Mouse (Mus musculus): ENCODE data around the gene Ndufa13.

- TF ChIP-seq CTCF (IDR thresholded peaks at IDR 0.05; ENCODE audit: insufficient read depth, low read length) = no peak
- TF ChIP-seq POLR2A (IDR thresholded peaks at IDR 0.05; ENCODE audit: borderline replicate concordance, extremely low read depth, low read depth, low read length) = no peak
Measured at GRCm38 (mm10) chr8:69895772-69896451, 6.4 kb downstream of the Ndufa13 start.

All from lung, adult 2 months (tissue).